Mouse (Mus musculus) megakaryocyte, embryonic 14.5 days (primary cell): Measurements from ENCODE around the gene Fhl1.

Source experiments
- FLI1 ChIP-seq: IDR thresholded peaks from 2 replicates; pipeline ENCODE4 v1.6.1; 2012; ENCODE audit warnings: low read length, inconsistent platforms, mixed read lengths
- GATA1 ChIP-seq: IDR thresholded peaks from 3 replicates; pipeline ENCODE4 v1.6.1; 2012; ENCODE audit warnings: mixed read lengths, low read length, inconsistent platforms, borderline replicate concordance

GRCm38 (mm10) chrX:56722559-56722958, 9.0 kb upstream of the Fhl1 start:
- TF ChIP-seq GATA1 (no peak), FLI1 (no peak)
